Mouse (Mus musculus) kidney, adult 2 months (tissue): ENCODE results near the gene Syt12.

Experiments
- CTCF ChIP-seq: fragments of 200-500 bp; conservative IDR thresholded peaks from 2 replicates; pipeline ENCODE4 v1.5.1; 2011; ENCODE audit warnings: low read depth, mild to moderate bottlenecking, control low read depth, low read length, moderate library complexity, mixed read lengths; ENCODE audit not compliant: insufficient read depth, insufficient read length
- POLR2A ChIP-seq: fragments of 200-500 bp; IDR thresholded peaks from one replicate; pipeline ENCODE4 v1.6.1; 2011; ENCODE audit warnings: low read depth, low read length, control low read depth

GRCm38 (mm10) chr19:4420153-4420910 is 56.9 kb downstream of the Syt12 start:
- TF ChIP-seq CTCF (no peak), POLR2A (no peak)
